Mouse (Mus musculus) testis, adult 2 months (tissue): Measurements from ENCODE around the gene Slc43a2.

ENCODE experiments used
- CTCF ChIP-seq: fragments of 200-500 bp; IDR thresholded peaks from 2 replicates; pipeline ENCODE4 v1.5.1; 2012; ENCODE audit warnings: low read depth, mild to moderate bottlenecking, inconsistent platforms, low read length, moderate library complexity; ENCODE audit not compliant: control insufficient read depth, insufficient read depth, insufficient replicate concordance
- POLR2A ChIP-seq: fragments of 200-500 bp; IDR thresholded peaks from 2 replicates; pipeline ENCODE4 v1.6.1; 2012; ENCODE audit warnings: low read depth, mild to moderate bottlenecking, inconsistent platforms, low read length, moderate library complexity; ENCODE audit not compliant: control insufficient read depth

DNA sequence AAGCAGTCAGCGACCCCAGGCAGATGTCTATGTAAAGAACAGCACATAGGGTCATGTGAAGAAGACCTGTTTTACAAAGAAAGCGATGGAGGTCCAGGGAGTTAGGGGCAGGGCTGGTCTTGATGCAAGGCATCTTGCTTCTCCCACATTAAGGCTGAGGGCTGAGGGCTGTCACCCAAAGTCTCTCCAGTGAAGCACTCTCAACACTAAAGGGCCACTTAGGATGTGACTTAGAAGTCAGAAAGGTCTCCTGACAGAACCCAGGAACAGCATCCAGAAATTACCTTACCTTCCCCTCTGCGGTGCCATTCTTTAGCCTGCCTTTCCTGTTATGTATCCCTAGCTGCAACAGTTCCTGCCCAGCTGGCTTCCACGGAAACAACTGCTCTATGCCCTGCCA lies 9.9 kb upstream of the Slc43a2 start:
- TF ChIP-seq POLR2A (no peak), CTCF (no peak)
